Mouse (Mus musculus): Measurements from ENCODE around the gene Rrn3.

Gene Rrn3

GRCm38 (mm10) chr16:13851446-13851845, 70.9 kb downstream of the Rrn3 start:
- Histone ChIP-seq H3K36me3 (ENCODE audit: control insufficient read depth, insufficient read depth, low read length, poor library complexity, severe bottlenecking) (0 out of 2 replicates have a peak, but pooled peaks cover 7% of the 10 kb centered on the region), H3K27me3 (ENCODE audit: control insufficient read depth, insufficient read depth, low read length, poor library complexity, severe bottlenecking) (no peaks in the 10 kb centered on the region)
- no peak for DNase-seq (ENCODE audit: low read depth, low spot score)

GRCm38 (mm10) chr16:13853886-13854285, 73.4 kb downstream of the Rrn3 start:
- H3K36me3 ChIP-seq (ENCODE audit: control insufficient read depth, insufficient read depth, low read length, poor library complexity, severe bottlenecking) = peaks cover 10% of the 10 kb centered on the region; the same call in 1 of the 2 replicates
- no peaks in the 10 kb centered on the region for H3K27me3 ChIP-seq (ENCODE audit: control insufficient read depth, insufficient read depth, low read length, poor library complexity, severe bottlenecking)
- no peak for DNase-seq (ENCODE audit: low read depth, low spot score)

Measured in splenic B cell, adult 2 months (primary cell).